Mouse (Mus musculus) neural tube, embryonic 13.5 days (tissue): ENCODE measurements at regions not wholly inside any gene's neighbourhood (a gene's known extent, or its start where the extent isn't known, plus 50 kb on each side); places are given as distances from the start of the nearest gene placed in this dataset.

Experiments used
- ATAC-seq: fragments of 200-750 bp; cut with Nextera tagmentation; 2 replicates; pipeline ENCODE4 v1.8.0; 2017; ENCODE audit warnings: low read depth, mild to moderate bottlenecking, moderate TSS enrichment, moderate library complexity
- H3K27ac ChIP-seq: fragments of 300-500 bp; sonication (generic); replicated peaks from 2 replicates; pipeline ENCODE4 v1.5.1; 2015; ENCODE audit warnings: moderate library complexity, mild to moderate bottlenecking, inconsistent platforms
- H3K27me3 ChIP-seq: fragments of 300-500 bp; sonication (generic); 2 replicates; pipeline ENCODE4 v1.6.1; 2015; ENCODE audit warnings: mild to moderate bottlenecking, inconsistent platforms
- H3K36me3 ChIP-seq: fragments of 300-500 bp; sonication (generic); 2 replicates; pipeline ENCODE4 v1.6.1; 2015; ENCODE audit warnings: mild to moderate bottlenecking, inconsistent platforms
- H3K4me1 ChIP-seq: fragments of 300-500 bp; sonication (generic); replicated peaks from 2 replicates; pipeline ENCODE4 v1.6.1; 2015; ENCODE audit warnings: inconsistent platforms
- H3K4me2 ChIP-seq: fragments of 300-500 bp; sonication (generic); 2 replicates; pipeline ENCODE4 v1.6.1; 2015; ENCODE audit warnings: inconsistent platforms, mild to moderate bottlenecking, moderate library complexity
- H3K4me3 ChIP-seq: fragments of 300-500 bp; sonication (generic); 2 replicates; pipeline ENCODE4 v1.5.1; 2015; ENCODE audit warnings: mild to moderate bottlenecking, inconsistent platforms
- H3K9ac ChIP-seq: fragments of 300-500 bp; sonication (generic); 2 replicates; pipeline ENCODE4 v1.6.1; 2015; ENCODE audit warnings: moderate library complexity, mild to moderate bottlenecking, inconsistent platforms
- H3K9me3 ChIP-seq: fragments of 300-500 bp; sonication (generic); 2 replicates; pipeline ENCODE4 v1.6.1; 2016; ENCODE audit warnings: inconsistent platforms
- WGBS: fragments of 180-500 bp; shearing (Covaris S2); methylation state at CpG from one replicate; pipeline ENCODE4 v1.1.7; 2015; 5-methylcytosine and 5-hydroxymethylcytosine counted together

DNA sequence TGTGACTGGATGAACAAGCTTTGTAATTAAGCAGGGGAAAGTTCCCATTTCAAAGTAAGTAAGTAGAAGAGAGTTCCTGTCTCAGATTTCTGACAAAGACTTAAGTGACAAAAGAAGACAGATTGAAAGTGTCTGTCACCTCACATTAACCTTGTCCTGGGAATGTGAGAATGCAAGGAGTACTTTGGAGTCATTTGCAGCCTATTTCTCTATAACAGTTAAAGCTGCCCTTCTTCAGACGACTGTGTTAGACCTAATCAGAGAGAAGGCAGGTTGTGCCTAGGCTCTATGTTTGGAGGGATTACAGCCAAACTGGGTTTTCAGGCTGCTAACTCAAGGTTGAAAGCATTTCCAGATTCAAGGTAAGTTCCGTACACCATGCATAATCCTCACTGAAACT, 446.5 kb downstream of the Pdgfc start:
- no peak overlapping the region for H3K27ac ChIP-seq
- H3K4me2 ChIP-seq: no peak overlapping the region
- H3K4me1 ChIP-seq: no peaks in the 10 kb centered on the region
- no peak overlapping the region for H3K4me3 ChIP-seq
- H3K9me3 ChIP-seq: no peaks in the 10 kb centered on the region
- H3K36me3 ChIP-seq: no peaks in the 10 kb centered on the region
- no peak overlapping the region for H3K9ac ChIP-seq
- H3K27me3 ChIP-seq: no peaks in the 10 kb centered on the region
- no peak for ATAC-seq
- 70% methylated on average over 2 of the region's 2 CpGs for WGBS

DNA sequence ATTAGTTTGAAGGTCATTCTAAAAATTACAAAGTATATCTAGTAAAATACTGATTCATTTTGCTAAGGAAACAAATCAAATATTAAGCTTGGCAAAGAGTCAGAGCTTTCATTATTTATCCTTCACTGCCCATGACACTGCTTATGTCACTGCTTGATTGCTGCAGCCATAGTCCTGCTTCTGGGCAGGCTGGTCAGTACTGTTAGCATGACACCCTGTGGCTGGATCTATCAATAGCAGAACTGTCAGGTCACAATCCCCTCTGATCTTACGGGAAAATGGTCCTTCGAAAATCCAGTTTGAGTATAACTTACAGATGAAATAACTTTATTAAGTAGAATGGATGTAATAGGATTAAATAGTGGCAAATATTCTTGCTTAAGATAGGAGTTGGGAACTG, 447.1 kb downstream of the Pdgfc start:
- no peak for ATAC-seq
- Histone ChIP-seq H3K9ac (no peak overlapping the region), H3K4me1 (no peaks in the 10 kb centered on the region), H3K9me3 (no peaks in the 10 kb centered on the region), H3K4me2 (no peak overlapping the region), H3K27me3 (no peaks in the 10 kb centered on the region), H3K27ac (no peak overlapping the region), H3K4me3 (no peak overlapping the region), H3K36me3 (no peaks in the 10 kb centered on the region)
- 76% methylated on average over 2 of the region's 2 CpGs for WGBS

DNA sequence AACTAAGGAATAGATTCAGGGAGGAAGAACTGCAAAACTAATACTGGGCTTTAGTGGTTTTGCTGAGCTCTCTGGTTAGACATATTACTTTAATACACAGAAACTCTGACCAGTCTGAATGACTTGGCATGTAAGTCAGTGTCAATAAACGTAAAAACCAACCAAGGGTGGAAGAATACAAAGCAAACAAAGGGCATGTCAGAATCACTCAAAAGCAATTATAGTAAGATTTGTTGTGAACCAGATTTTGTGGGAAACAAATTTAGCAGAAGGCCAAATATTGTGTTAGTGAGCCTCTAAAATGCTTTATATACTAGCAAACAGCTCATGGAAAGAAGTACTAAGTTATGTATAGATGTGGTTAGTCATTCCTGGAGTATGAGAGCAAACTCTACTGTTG, 427.1 kb upstream of the Ctso start:
- Histone ChIP-seq H3K27me3 (no peaks in the 10 kb centered on the region), H3K36me3 (no peaks in the 10 kb centered on the region), H3K27ac (no peak overlapping the region), H3K9ac (no peak overlapping the region), H3K4me2 (no peak overlapping the region), H3K9me3 (no peaks in the 10 kb centered on the region), H3K4me3 (no peak overlapping the region), H3K4me1 (no peaks in the 10 kb centered on the region)
- ATAC-seq: no peak
- 70% methylated on average over 1 of the region's 1 CpGs for WGBS

DNA sequence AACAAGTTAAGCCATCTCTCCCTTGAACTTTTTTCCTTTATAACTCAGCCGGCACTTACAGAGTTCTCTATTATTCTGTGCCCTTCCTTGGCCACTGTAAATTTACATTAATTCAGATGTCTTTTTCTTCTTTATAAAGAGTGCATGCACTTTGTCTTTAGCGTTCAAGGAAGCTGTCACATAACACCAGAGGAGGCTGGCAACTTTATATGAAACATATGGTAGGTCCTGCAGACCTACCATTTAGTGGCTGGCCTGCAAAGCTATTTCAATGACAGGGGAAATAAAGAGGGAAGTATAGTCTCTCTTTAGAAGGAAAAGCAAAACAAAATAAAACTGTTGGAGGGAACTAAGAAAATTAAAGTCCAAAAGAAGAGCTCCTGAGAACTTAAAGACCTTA, 423.8 kb upstream of the Ctso start:
- Histone ChIP-seq H3K9me3 (no peaks in the 10 kb centered on the region), H3K36me3 (no peaks in the 10 kb centered on the region), H3K27me3 (no peaks in the 10 kb centered on the region), H3K4me3 (no peak overlapping the region), H3K9ac (no peak overlapping the region), H3K4me2 (no peak overlapping the region), H3K4me1 (no peaks in the 10 kb centered on the region), H3K27ac (no peak overlapping the region)
- ATAC-seq: no peak
- WGBS: 20% methylated on average over 2 of the region's 2 CpGs

DNA sequence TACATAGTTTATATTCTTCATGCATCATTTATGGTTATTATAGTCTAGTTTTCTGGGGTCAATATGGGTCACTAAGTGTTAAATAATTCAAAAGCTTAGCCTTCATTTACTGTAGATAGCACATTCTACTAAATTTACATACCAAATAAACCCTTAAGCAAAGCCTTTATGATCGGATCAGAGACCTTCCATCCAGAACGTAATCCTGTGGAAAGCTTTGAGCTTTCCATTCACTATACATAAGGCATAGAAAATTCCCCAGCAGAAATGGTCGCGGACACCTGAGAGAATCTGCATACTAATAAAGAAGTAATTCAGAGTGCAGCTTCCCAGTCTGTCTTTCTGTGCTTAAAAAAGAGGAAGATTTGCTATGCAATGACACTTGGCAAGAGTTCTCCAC, 410.6 kb upstream of the Ctso start:
- Histone ChIP-seq H3K4me1 (no peaks in the 10 kb centered on the region), H3K9me3 (no peaks in the 10 kb centered on the region), H3K36me3 (no peaks in the 10 kb centered on the region), H3K4me2 (no peak overlapping the region), H3K9ac (no peak overlapping the region), H3K4me3 (no peak overlapping the region), H3K27ac (no peak overlapping the region), H3K27me3 (no peaks in the 10 kb centered on the region)
- no peak for ATAC-seq
- WGBS: 67% methylated on average over 4 of the region's 4 CpGs

DNA sequence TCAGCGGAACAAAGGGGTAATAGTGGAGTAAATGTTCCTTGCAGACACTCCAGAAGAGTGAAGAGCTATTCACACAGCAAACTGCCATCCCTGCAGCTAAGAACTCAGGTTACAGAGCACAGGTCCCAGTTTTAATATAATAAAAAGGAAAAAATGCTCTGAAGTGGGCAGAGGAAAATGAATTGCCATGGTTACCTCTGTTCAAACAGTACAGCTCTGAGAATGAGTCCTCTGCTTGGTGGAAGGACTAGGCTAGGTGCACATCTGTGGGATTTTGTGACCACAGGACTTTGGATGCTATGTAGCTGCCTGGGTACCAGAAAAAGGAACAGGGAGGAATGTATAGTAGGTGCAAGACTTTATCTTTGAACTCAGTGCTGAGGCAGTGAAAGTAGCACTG, 401.5 kb upstream of the Ctso start:
- H3K27ac ChIP-seq: no peak overlapping the region
- H3K9me3 ChIP-seq: no peaks in the 10 kb centered on the region
- H3K27me3 ChIP-seq: no peaks in the 10 kb centered on the region
- no peak overlapping the region for H3K4me2 ChIP-seq
- H3K4me3 ChIP-seq: no peak overlapping the region
- WGBS: 93% methylated on average over 1 of the region's 1 CpGs
- no peaks in the 10 kb centered on the region for H3K36me3 ChIP-seq
- no peak overlapping the region for H3K9ac ChIP-seq
- no peaks in the 10 kb centered on the region for H3K4me1 ChIP-seq
- ATAC-seq: no peak

DNA sequence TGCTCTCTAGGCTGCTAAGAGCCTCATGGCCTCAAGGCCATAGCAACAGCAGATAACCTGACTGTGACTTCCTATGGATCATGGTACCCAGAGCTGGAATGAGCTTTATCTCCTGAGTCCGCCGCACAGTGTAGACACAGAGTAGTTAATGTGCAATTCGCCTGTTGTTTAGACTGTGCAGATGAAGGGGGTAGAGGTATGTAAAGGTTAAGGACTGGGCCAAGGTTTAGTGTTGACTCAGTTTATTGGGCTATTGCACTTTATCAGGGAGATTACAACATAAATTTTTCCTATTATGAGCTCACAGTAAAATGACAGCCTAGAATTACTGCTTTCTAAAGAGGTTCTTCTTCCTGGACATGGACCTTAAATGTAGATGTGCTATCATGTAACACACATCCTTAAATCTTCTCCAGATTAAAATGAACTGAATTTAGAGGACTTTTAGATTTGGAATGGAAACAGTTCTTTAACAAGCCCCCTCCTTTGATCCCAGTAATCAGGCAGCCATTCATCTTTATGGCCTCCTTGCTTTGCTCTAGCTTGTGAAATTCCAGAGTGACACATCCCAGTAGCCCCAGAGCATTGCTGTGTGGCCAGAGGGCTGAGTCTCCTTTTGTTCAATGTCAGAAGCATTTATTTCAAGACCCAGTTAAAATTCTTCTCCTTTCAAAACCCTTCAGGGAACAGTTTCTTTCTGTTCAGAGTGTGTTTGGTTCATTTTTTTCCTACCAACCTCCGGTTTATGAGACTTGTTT, 396.8 kb upstream of the Ctso start:
- WGBS: 55% methylated on average over 4 of the region's 4 CpGs
- H3K9ac ChIP-seq: no peak overlapping the region

DNA sequence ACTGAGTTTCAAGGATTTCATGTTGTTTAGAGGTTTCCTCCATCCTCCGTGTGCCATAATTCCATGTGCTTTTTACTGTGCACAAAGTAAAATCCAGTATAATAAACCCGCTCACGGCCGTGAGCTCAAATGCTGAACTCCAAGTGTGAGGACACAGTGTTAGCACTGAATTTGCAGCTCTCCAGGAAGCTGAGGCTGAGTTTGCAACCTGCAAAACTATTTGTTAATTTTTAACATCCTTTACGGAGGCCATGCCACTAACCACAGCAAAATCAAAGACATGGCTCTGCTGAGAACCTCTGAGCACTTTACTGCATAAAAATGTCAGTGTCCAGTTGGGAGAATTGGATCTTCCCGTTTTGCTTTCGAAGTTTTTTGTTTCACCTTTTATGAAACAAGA, 377.6 kb upstream of the Ctso start:
- 73% methylated on average over 7 of the region's 7 CpGs for WGBS

More for the DNA sequence above, 396.8 kb upstream of the Ctso start:
- no peaks in the 10 kb centered on the region for H3K9me3 ChIP-seq
- ATAC-seq: no peak
- H3K27ac ChIP-seq: no peak overlapping the region
- no peaks in the 10 kb centered on the region for H3K4me1 ChIP-seq
- no peaks in the 10 kb centered on the region for H3K36me3 ChIP-seq
- H3K4me2 ChIP-seq: no peak overlapping the region
- H3K27me3 ChIP-seq: no peaks in the 10 kb centered on the region
- no peak overlapping the region for H3K4me3 ChIP-seq

DNA sequence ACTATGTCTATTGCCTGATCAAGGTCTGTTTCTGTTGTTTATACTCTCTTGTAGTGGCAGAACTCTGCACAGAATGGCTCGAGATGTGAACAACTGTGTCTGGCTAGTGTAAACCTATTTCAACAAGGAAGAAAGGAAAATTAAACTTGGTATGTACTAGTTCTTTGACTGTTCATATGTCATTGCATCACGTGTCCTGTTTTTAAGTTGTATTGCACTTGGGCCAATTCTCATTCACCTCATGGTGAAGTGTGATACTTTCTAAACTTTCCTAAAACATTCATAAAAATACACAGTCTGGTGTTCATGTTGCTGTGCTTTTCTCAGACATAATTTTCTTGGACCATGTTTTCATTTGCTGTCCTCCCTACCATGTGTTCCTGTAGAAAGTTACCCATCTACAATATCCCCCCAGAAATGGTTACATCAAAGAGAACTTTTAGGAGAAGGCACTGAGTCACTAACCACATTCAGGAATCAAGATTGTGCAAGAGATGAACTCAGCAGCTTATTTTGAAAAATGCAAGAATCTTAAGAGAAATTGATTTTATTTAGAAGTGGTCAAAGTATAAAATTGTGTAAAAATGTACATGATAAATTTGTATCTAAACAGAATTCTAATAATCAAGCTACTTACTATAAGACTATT, 369.7 kb upstream of the Ctso start:
- H3K9ac ChIP-seq: no peak overlapping the region
- H3K27me3 ChIP-seq: no peaks in the 10 kb centered on the region
- no peak overlapping the region for H3K27ac ChIP-seq
- no peak overlapping the region for H3K4me2 ChIP-seq
- H3K9me3 ChIP-seq: no peaks in the 10 kb centered on the region
- no peak overlapping the region for H3K4me3 ChIP-seq
- ATAC-seq: no peak
- H3K4me1 ChIP-seq: no peaks in the 10 kb centered on the region
- WGBS: 89% methylated on average over 2 of the region's 2 CpGs
- no peaks in the 10 kb centered on the region for H3K36me3 ChIP-seq

More for the DNA sequence above, 377.6 kb upstream of the Ctso start:
- H3K27ac ChIP-seq: no peak overlapping the region
- ATAC-seq: no peak
- no peaks in the 10 kb centered on the region for H3K36me3 ChIP-seq
- H3K4me2 ChIP-seq: no peak overlapping the region
- H3K27me3 ChIP-seq: no peaks in the 10 kb centered on the region
- no peaks in the 10 kb centered on the region for H3K9me3 ChIP-seq
- H3K4me3 ChIP-seq: no peak overlapping the region
- H3K4me1 ChIP-seq: no peaks in the 10 kb centered on the region
- H3K9ac ChIP-seq: no peak overlapping the region

DNA sequence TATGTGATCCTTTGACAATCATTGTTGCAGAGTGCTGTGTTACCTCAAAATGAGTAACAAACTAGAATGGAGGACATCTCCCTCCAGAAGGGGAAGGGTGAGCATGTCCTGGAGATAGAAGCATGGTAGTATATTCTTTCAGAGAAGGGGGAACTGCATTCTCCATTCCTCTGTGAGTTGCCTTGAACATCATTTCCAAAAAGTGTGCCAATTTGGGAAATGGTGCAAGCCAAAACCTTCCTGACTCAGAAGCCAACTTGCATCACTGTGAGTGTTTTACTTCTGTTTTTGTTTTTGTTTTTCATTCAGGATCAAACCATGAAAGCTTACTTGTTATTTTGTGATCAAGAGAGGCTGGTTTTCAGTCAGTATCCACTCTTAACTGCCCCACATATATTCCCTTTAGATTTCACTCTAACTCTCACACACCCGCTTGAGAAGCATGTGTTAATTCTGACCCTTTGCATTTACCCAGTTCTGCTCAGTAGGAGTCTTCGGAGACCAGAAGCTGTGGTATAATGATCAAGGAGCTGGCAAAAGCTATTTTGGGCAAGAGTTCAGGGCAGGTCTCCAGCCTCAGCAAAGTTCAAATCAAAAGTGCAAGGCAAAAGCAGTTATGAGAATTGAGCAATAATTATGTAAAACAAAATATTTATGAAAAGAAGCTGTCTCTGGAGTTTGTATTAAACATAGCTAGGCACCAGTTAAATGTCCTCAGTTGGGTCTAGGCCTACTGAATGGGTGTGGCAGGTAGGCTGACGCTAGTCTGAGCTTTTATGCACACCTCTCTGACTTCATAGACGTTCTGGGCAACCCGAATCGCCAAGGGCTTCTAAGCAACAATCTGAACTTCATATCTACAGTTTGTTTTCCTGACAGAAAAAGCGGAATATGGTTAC, 368.3 kb upstream of the Ctso start:
- Histone ChIP-seq H3K9ac (no peak overlapping the region), H3K4me2 (no peak overlapping the region), H3K4me3 (no peak overlapping the region), H3K27me3 (no peaks in the 10 kb centered on the region), H3K9me3 (no peaks in the 10 kb centered on the region), H3K36me3 (no peaks in the 10 kb centered on the region), H3K4me1 (no peaks in the 10 kb centered on the region), H3K27ac (no peak overlapping the region)
- ATAC-seq: no peak
- 88% methylated on average over 7 of the region's 7 CpGs for WGBS

DNA sequence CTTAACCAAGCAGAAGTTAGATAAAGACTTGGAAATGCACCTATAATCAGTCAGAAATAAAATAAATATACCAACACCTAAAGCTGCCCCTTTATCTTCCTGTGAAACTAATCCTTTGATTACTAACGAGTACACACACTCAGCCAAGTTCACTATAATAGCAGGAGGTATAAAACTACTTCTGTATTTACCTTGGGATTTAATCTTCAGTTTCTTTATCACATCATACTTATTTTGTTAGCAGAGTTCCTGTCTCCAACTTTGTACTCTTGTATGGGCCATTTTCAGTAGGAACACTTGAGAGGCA, 367.7 kb upstream of the Ctso start:
- Histone ChIP-seq H3K4me2 (no peak overlapping the region), H3K36me3 (no peaks in the 10 kb centered on the region), H3K9ac (no peak overlapping the region), H3K4me1 (no peaks in the 10 kb centered on the region), H3K4me3 (no peak overlapping the region), H3K9me3 (no peaks in the 10 kb centered on the region), H3K27me3 (no peaks in the 10 kb centered on the region), H3K27ac (no peak overlapping the region)
- 73% methylated on average over 1 of the region's 1 CpGs for WGBS
- no peak for ATAC-seq

DNA sequence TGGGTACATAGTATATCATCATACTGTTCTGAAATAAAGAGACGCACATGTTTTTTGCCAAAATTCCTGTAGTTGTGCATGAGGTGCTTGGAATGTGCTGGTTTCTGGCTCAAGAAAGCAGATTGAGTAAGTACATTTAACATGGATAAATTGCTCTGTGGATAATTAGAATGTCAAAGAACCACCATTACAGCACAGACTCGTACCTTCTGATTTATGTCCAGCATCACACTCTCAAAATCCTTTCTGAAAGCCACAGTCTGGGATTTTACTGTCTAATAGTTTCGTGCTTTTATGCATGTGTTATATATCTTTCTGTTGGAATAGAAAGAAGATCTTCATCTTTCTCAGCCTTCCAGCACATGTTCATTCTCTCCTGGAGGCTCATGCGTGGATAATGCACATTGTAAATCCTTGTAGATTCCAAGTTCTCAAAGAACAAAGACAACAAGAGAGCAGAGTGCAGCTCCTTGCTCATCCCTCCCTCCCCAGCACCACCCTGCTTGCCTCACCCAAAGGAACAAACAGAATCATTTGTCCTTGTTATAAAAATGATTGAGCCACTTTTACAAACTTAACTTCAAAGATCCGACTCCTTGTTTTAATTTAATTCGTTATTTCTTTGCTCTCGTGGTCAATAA, 348.9 kb upstream of the Ctso start:
- no peak overlapping the region for H3K4me3 ChIP-seq
- no peaks in the 10 kb centered on the region for H3K27me3 ChIP-seq
- H3K4me2 ChIP-seq: no peak overlapping the region
- no peaks in the 10 kb centered on the region for H3K9me3 ChIP-seq
- H3K27ac ChIP-seq: no peak overlapping the region
- H3K36me3 ChIP-seq: no peaks in the 10 kb centered on the region
- H3K9ac ChIP-seq: no peak overlapping the region
- 21% methylated on average over 7 of the region's 7 CpGs for WGBS
- ATAC-seq: no peak
- peaks cover 7% of the 10 kb centered on the region for H3K4me1 ChIP-seq
